Mouse (Mus musculus) E14TG2a.4 (cell line): ENCODE results near the gene 4933430I17Rik.
"Not testable (repeated sequence)": the region's sequence is repeated elsewhere in the genome, so short reads cannot be mapped to it uniquely, and the experiment has no call there.

Experiments
- H3K27me3 ChIP-seq: 2 replicates; pipeline ENCODE4 v1.6.1; 2014; ENCODE audit warnings: low read length, control low read depth; ENCODE audit not compliant: insufficient read depth
- H3K36me3 ChIP-seq: 2 replicates; pipeline ENCODE4 v1.6.1; 2014; ENCODE audit warnings: low read length, control low read depth; ENCODE audit not compliant: insufficient read depth
- H3K4me1 ChIP-seq: replicated peaks from 2 replicates; pipeline ENCODE4 v1.6.1; 2014; ENCODE audit warnings: low read depth, low read length, control low read depth
- H3K4me3 ChIP-seq: replicated peaks from 2 replicates; pipeline ENCODE4 v1.5.1; 2014; ENCODE audit warnings: mild to moderate bottlenecking, low read length
- H3K9me3 ChIP-seq: 2 replicates; pipeline ENCODE4 v1.6.1; 2014; ENCODE audit warnings: low read length, control low read depth
- CTCF ChIP-seq: conservative IDR thresholded peaks from 2 replicates; pipeline ENCODE4 v1.5.1; 2014; ENCODE audit warnings: low read length
- NANOG ChIP-seq: IDR thresholded peaks from 2 replicates; pipeline ENCODE4 v1.6.1; 2014; ENCODE audit warnings: borderline replicate concordance, low read length, mixed read lengths
- POU5F1 ChIP-seq: IDR thresholded peaks from 2 replicates; pipeline ENCODE4 v1.6.1; 2014; ENCODE audit warnings: low read length, borderline replicate concordance

4933430I17Rik gene

GRCm38 (mm10) chr4:62591326-62591725, 66.2 kb downstream of the 4933430I17Rik start:
- Histone ChIP-seq H3K36me3 (no peaks in the 10 kb centered on the region), H3K4me1 (peaks cover 13% of the 10 kb centered on the region), H3K27me3 (peaks cover 6% of the 10 kb centered on the region; the same call in 1 of the 2 replicates), H3K9me3 (no peaks in the 10 kb centered on the region), H3K4me3 (no peak overlapping the region)
- TF ChIP-seq NANOG = no peak
- TF ChIP-seq CTCF = no peak
- no peak for TF ChIP-seq POU5F1

DNA sequence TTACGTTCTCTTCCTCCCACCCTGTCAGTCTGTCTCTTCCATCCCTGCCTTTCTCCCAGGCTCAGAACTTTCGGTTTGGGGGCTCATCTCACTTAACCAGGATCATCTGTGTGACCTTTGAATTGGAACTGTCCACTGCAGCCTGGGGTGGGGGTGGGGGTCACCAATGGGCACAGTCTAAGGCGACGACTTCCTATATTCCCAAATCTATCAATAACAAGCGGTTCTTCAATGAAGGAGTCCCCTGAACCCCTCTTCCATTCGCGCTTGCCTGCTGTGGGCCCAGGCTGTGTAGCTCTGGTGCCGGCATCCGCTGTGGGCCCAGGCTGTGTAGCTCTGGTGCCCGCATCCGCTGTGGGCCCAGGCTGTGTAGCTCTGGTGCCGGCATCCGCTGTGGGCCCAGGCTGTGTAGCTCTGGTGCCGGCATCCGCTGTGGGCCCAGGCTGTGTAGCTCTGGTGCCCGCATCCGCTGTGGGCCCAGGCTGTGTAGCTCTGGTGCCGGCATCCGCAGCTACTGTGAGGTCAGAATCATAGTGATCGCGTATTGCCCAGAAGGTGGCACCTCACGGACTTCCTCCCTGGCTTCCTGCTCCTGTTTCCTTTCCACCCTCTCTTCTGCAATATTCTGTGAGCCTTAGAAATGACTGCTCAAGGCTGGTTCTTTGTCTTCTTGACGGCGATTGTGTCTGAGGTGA, 68.5 kb downstream of the 4933430I17Rik start:
- not testable (repeated sequence) for H3K36me3 ChIP-seq, H3K9me3 ChIP-seq, H3K27me3 ChIP-seq
- peak overlapping the region; percentile 65 for H3K4me3 ChIP-seq
- H3K4me1 ChIP-seq = peaks cover 13% of the 10 kb centered on the region

- Histone ChIP-seq H3K4me1 (peaks cover 10% of the 10 kb centered on the region), H3K27me3 (peaks cover 10% of the 10 kb centered on the region; the same call in 1 of the 2 replicates), H3K4me3 (no peak overlapping the region), H3K36me3 (no peaks in the 10 kb centered on the region), H3K9me3 (no peaks in the 10 kb centered on the region)
- TF ChIP-seq POU5F1 (no peak), CTCF (no peak), NANOG (no peak)
Observed at GRCm38 (mm10) chr4:62594442-62594841, 69.3 kb downstream of the 4933430I17Rik start.

- H3K9me3 ChIP-seq = no peaks in the 10 kb centered on the region
- peaks cover 9% of the 10 kb centered on the region; the same call in 1 of the 2 replicates for H3K4me1 ChIP-seq
- no peak overlapping the region for H3K4me3 ChIP-seq
- TF ChIP-seq CTCF (no peak), POU5F1 (no peak), NANOG (no peak)
- H3K27me3 ChIP-seq = peaks cover 10% of the 10 kb centered on the region; the same call in 1 of the 2 replicates
- no peaks in the 10 kb centered on the region for H3K36me3 ChIP-seq
Observed at GRCm38 (mm10) chr4:62596051-62596450, 70.9 kb downstream of the 4933430I17Rik start.
